Mouse (Mus musculus) stomach, postnatal 0 days (tissue): ENCODE results near the gene Glrb. TPM values are rescaled to one million over a fixed set of nuclear protein-coding genes. Genes with fewer than 3 reads are reported as not detected.

Source experiments
- ATAC-seq: fragments of 200-750 bp; cut with Nextera tagmentation; 2 replicates; pipeline ENCODE4 v1.8.0; 2017; ENCODE audit not compliant: low FRiP score, low TSS enrichment
- DNase-seq: peaks from one replicate; pipeline ENCODE4 v3.0.0-alpha.2; 2016; ENCODE audit warnings: low spot score
- H3K27ac ChIP-seq: fragments of 300-500 bp; sonication (generic); replicated peaks from 2 replicates; pipeline ENCODE4 v1.5.1; 2014; ENCODE audit warnings: mild to moderate bottlenecking, control low read depth
- H3K27me3 ChIP-seq: fragments of 300-500 bp; sonication (generic); 2 replicates; pipeline ENCODE4 v1.6.1; 2014; ENCODE audit warnings: low read length; ENCODE audit not compliant: control insufficient read depth, insufficient read depth
- H3K36me3 ChIP-seq: fragments of 300-500 bp; sonication (generic); 2 replicates; pipeline ENCODE4 v1.6.1; 2014; ENCODE audit warnings: low read length, mixed read lengths; ENCODE audit not compliant: control insufficient read depth, insufficient read depth
- H3K4me1 ChIP-seq: fragments of 300-500 bp; sonication (generic); replicated peaks from 2 replicates; pipeline ENCODE4 v1.6.1; 2014; ENCODE audit warnings: antibody characterized with exemption; ENCODE audit not compliant: control insufficient read depth, insufficient read depth
- H3K4me2 ChIP-seq: fragments of 300-500 bp; sonication (generic); replicated peaks from 2 replicates; pipeline ENCODE4 v1.6.1; 2014; ENCODE audit warnings: low read depth, mild to moderate bottlenecking, control low read depth, moderate library complexity
- H3K4me3 ChIP-seq: fragments of 300-500 bp; sonication (generic); 2 replicates; pipeline ENCODE4 v1.5.1; 2014; ENCODE audit warnings: low read depth, low read length, control low read depth
- H3K9ac ChIP-seq: fragments of 300-500 bp; sonication (generic); 2 replicates; pipeline ENCODE4 v1.6.1; 2014; ENCODE audit warnings: mild to moderate bottlenecking, low read length, control low read depth, mixed read lengths
- H3K9me3 ChIP-seq: fragments of 300-500 bp; sonication (generic); 2 replicates; pipeline ENCODE4 v1.6.1; 2016; ENCODE audit warnings: low read length; ENCODE audit not compliant: control insufficient read depth
- CTCF ChIP-seq: IDR thresholded peaks from 2 replicates; pipeline ENCODE4 v1.5.1; 2016; ENCODE audit warnings: antibody characterized with exemption, low read depth, mild to moderate bottlenecking, moderate library complexity
- EP300 ChIP-seq: optimal IDR thresholded peaks from 2 replicates; pipeline ENCODE3; 2016; ENCODE audit warnings: antibody characterized with exemption
- WGBS: fragments of 180-500 bp; shearing (Covaris S2); extraction: QIAGEN DNeasy Blood & Tissue Kit; methylation state at CpG from one replicate; pipeline ENCODE4 v1.1.7; 2014; 5-methylcytosine and 5-hydroxymethylcytosine counted together
- polyA plus RNA-seq: library from polyadenylated mRNA; unstranded; fragments of >200 nt; fragmentation: Nextera tagmentation; extraction: Ambion mirVana; gene quantifications from 2 replicates; pipeline ENCODE4 v1.2.1, GENCODE M21; 2015

The Glrb gene
- polyA plus RNA-seq, 1 experiment from 2014 or later = 0.92 TPM

DNA sequence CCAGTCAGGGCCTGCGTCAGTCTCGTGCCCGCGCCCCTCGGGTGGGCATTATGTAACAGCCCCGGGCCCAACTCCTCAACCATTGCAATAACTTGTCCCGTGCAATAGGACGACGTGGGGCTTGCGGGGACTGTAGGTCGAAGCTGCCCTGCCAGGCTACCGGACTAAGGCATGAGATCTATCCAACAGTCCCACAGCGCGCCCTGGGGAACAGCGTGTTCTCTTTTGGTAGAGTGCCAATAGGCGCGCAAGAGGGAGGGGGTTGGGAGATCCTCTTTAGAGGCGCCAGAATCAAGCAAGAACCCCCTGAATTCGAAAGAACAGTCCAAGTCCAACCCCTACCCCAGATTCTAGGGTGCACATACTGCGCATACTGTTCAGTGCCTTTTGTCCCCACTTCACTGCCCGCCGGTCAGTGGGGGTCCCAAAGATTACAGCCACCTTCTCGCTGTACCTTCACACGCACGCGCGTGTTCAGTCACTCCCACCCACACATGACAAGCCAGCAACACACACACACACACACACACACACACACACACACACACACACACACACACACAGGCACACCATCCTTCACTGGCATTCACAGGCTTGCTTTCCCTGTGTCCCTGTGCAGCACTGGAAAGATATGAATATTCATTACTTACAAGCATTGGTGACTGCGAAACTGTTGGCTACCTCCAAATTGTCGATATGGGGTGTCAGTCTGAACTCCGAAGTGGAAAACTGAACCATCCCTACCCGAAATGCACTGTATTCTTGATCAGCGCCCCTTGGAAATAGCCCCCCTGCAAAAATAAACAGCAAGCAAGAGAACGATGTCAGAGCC lies 112.2 kb downstream of the Glrb start:
- no peak overlapping the region for H3K9ac ChIP-seq
- DNase-seq (no peak), ATAC-seq (no peak)
- no peaks in the 10 kb centered on the region for H3K36me3 ChIP-seq
- no peaks in the 10 kb centered on the region for H3K9me3 ChIP-seq
- peaks cover 3% of the 10 kb centered on the region; the same call in 1 of the 2 replicates for H3K27me3 ChIP-seq
- TF ChIP-seq CTCF = 0 out of 2 replicates have a peak, but pooled peaks have one; percentile 8
- TF ChIP-seq EP300 = no peak
- peak overlapping the region; percentile 6; the same call in 1 of the 2 replicates for H3K4me3 ChIP-seq
- no peaks in the 10 kb centered on the region for H3K4me1 ChIP-seq
- peak overlapping the region; percentile 34; the same call in 1 of the 2 replicates for H3K4me2 ChIP-seq
- WGBS = 13% methylated on average over 33 of the region's 33 CpGs
- no peak overlapping the region for H3K27ac ChIP-seq

DNA sequence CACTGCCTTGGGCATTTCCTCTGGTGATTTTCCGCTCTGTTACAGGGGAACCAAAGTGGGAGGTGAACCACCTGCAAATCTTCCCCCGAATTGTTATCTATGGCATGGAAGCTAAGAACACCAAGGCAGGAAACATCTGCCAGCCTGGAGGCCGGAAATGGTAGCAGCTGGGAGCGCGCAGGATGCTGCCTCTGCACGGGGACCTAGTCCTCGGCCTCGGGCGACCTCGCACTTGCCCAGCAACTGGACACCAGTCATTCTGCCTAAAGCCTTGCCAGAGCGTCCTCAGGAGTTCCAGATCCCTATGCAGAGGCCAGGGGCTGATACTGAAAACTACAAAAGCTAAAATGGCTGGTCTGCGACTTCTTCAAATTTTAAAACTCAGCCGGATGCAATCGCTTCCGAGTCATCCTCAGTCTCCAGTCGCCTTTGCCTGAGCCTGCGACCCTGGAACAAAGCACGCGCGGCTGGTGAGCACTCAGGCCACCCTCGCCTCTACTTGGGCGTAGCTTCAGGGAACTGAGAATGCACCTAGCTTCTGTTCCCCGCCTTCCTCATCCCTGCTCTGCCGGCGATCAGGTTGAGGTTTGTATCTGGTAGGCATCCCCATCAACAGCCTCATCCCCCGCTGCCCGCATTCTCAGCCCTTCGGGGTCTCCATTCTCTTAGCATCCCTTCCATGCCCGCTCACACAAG lies 113.0 kb downstream of the Glrb start:
- WGBS = 5% methylated on average over 29 of the region's 29 CpGs
- Histone ChIP-seq H3K27ac (no peak overlapping the region), H3K9ac (no peak overlapping the region), H3K27me3 (peaks cover 3% of the 10 kb centered on the region; the same call in 1 of the 2 replicates), H3K4me3 (peak overlapping the region; percentile 6; the same call in 1 of the 2 replicates), H3K36me3 (no peaks in the 10 kb centered on the region), H3K4me1 (no peaks in the 10 kb centered on the region), H3K4me2 (peak overlapping the region; percentile 34; the same call in 1 of the 2 replicates), H3K9me3 (no peaks in the 10 kb centered on the region)
- no peak for TF ChIP-seq CTCF
- no peak for TF ChIP-seq EP300
- ATAC-seq = no peak
- no peak for DNase-seq

DNA sequence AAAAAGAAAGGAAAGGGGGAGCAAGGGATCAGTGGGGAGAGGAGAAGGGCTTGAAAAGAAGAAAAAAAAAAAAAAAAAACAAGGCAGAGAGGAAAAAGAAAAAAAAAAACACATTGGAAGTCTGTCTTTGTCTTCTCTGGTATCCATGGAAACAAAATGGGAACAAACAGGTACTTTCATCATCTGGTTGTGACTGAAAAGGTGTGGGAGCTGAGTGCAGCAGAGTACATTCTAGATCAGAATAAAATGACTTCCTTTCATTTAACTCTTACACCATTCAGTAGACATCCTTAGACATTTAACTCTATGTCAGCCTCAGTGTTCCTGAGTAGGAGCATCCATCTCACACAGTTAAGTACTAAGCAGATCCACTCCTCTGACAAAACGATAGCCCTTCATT lies 115.5 kb downstream of the Glrb start:
- peaks cover 3% of the 10 kb centered on the region; the same call in 1 of the 2 replicates for H3K27me3 ChIP-seq
- no peak overlapping the region for H3K4me3 ChIP-seq
- no peaks in the 10 kb centered on the region for H3K36me3 ChIP-seq
- TF ChIP-seq CTCF = no peak
- ATAC-seq = no peak
- no peaks in the 10 kb centered on the region for H3K4me1 ChIP-seq
- no peak for DNase-seq
- no peak overlapping the region for H3K9ac ChIP-seq
- 60% methylated on average over 1 of the region's 1 CpGs for WGBS
- no peaks in the 10 kb centered on the region for H3K9me3 ChIP-seq
- no peak overlapping the region for H3K4me2 ChIP-seq
- no peak overlapping the region for H3K27ac ChIP-seq

DNA sequence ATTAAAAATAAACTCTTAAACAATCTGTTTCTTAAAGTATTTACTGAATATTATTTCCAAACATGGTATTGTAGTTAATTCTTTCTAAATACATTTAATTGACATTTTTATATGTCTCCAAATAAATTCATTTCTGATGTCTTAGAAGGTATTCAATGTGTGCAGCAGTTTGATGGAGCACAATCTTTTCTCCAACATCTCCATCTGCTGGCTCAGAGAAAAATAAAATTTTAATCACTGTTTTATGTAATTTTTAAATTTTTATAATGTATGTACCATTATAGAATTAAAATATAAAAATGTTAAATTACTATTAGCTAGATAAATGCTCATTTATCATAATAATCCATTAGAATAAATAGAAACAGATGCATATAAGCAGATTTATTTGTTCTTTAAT lies 116.7 kb downstream of the Glrb start:
- Histone ChIP-seq H3K4me2 (no peak overlapping the region), H3K36me3 (no peaks in the 10 kb centered on the region), H3K9ac (no peak overlapping the region), H3K4me1 (no peaks in the 10 kb centered on the region), H3K27me3 (peaks cover 3% of the 10 kb centered on the region; the same call in 1 of the 2 replicates), H3K9me3 (no peaks in the 10 kb centered on the region), H3K27ac (no peak overlapping the region), H3K4me3 (no peak overlapping the region)
- ATAC-seq (no peak), DNase-seq (no peak)
- no peak for TF ChIP-seq CTCF

DNA sequence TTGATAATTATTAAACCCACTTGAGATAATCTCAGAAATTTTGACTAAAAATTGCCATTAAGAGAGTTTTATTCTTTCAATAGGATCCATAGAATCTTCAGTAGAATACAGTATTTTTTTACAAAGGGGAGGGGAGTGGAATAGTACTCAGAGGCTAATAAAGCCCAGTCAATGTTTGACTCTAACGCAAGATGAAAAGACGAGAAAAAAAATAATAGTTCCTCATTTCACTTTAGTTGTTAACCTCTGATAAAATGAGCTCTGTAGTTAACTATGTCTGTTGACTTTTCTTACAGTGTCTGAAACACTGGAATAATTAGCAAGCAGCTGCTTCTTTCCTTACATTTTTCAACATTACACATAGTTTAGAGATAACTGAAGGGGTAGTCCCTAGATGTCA lies 118.2 kb downstream of the Glrb start:
- no peak for ATAC-seq
- TF ChIP-seq EP300 = no peak
- TF ChIP-seq CTCF = no peak
- Histone ChIP-seq H3K4me2 (no peak overlapping the region), H3K27ac (no peak overlapping the region), H3K27me3 (no peaks in the 10 kb centered on the region), H3K9me3 (no peaks in the 10 kb centered on the region), H3K4me1 (no peaks in the 10 kb centered on the region), H3K9ac (no peak overlapping the region), H3K36me3 (no peaks in the 10 kb centered on the region), H3K4me3 (no peak overlapping the region)
- no peak for DNase-seq
- 80% methylated on average over 2 of the region's 2 CpGs for WGBS

Other genes starting within 250 kb of the Glrb start
- 0.96 and 1.1 TPM in 2 replicates for gene Gria2, start 110.8 kb downstream of the Glrb start, polyA plus RNA-seq
- 7.4 and 7.9 TPM in 2 replicates for gene Pdgfc, start 122.8 kb upstream of the Glrb start, polyA plus RNA-seq